ENCODE assay signal across 7 mouse cellular contexts in the genomic region with DNA sequence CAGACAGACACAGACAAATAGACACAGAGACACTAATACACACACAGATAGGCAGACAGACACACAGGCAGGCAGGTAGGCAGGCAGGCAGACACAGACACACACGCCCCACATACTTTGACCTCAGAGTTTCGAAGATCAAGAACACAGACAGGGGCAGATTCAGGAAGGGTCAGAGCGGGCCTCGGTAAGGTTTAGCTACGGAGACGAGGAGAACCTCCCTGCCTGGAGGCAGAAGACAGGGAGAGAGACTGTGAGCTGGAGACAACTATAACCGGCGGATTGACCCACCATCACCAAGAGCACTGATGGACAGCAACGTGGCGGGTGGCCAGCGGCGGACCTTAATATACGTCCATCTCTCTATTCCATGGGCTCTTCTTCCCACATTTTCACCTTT. TPM values are rescaled to one million over a fixed set of nuclear protein-coding genes. Genes with fewer than 3 reads are reported as not detected.
DNase-seq lines count a peak whose midpoint lies in the region; ATAC-seq and TF ChIP-seq lines count a peak whose summit lies in the region.

No protein-coding gene starts in this region.

- no peak for TF ChIP-seq CTCF in spleen, adult 2 months (IDR thresholded peaks at IDR 0.05; ENCODE audit: extremely low read depth, insufficient read depth, insufficient read length, insufficient replicate concordance)

- H3K27ac ChIP-seq in spleen, adult 2 months (ENCODE audit: insufficient read depth, low read length): no peak overlapping the region
- H3K27ac ChIP-seq in liver, embryonic 13.5 days: peak overlapping the region; percentile 50

- peak overlapping the region; percentile 41 for H3K9ac ChIP-seq in liver, embryonic 13.5 days

- H3K4me2 ChIP-seq in liver, embryonic 13.5 days: peak overlapping the region; percentile 68

- peaks cover 19% of the 10 kb centered on the region for H3K27me3 ChIP-seq in spleen, adult 2 months (ENCODE audit: control insufficient read depth, insufficient read depth, low read length)
- peaks cover 53% of the 10 kb centered on the region for H3K27me3 ChIP-seq in liver, embryonic 13.5 days

- 18% methylated on average over 13 of the region's 13 CpGs for WGBS in spleen, adult 2 months
- 5% methylated on average over 13 of the region's 13 CpGs for WGBS in liver, embryonic 13.5 days (ENCODE audit: insufficient replicate concordance)

- no peak for DNase-seq in spleen, adult 2 months (ENCODE audit: low read depth in 1 of 2, low spot score in 2 of 2)
- no peak for DNase-seq in spleen, postnatal 14 days (ENCODE audit: low spot score in 2 of 2)
- DNase-seq in heart, postnatal 4 days: peak; percentile 32
- DNase-seq in liver, embryonic 13.5 days: no peak
- no peak for DNase-seq in thymus, adult 18-20 months
- no peak for DNase-seq in right cerebral cortex, postnatal 25 days

- peak; percentile 47 for ATAC-seq in liver, embryonic 13.5 days (ENCODE audit: low read depth)
- no peak for ATAC-seq in granulocyte monocyte progenitor cell, adult 5-6 weeks (replicated peaks; ENCODE audit: poor library complexity, severe bottlenecking)

- no peaks in the 10 kb centered on the region for H3K36me3 ChIP-seq in spleen, adult 2 months (ENCODE audit: control insufficient read depth, insufficient read depth, low read length)
- H3K36me3 ChIP-seq in liver, embryonic 13.5 days: no peaks in the 10 kb centered on the region

- H3K9me3 ChIP-seq in liver, embryonic 13.5 days (replicated peaks): no peaks in the 10 kb centered on the region

- no peak for TF ChIP-seq POLR2A in spleen, adult 2 months (IDR thresholded peaks at IDR 0.05; ENCODE audit: low read depth, low read length)

- H3K4me1 ChIP-seq in spleen, adult 2 months (ENCODE audit: control insufficient read depth, insufficient read depth, insufficient read length): peaks cover 10% of the 10 kb centered on the region
- H3K4me1 ChIP-seq in liver, embryonic 13.5 days (replicated peaks): peaks cover 37% of the 10 kb centered on the region

- peak overlapping the region; percentile 3; the same call in 1 of the 2 replicates for H3K4me3 ChIP-seq in spleen, adult 2 months (ENCODE audit: extremely low read depth, insufficient read depth, insufficient read length)
- H3K4me3 ChIP-seq in liver, embryonic 13.5 days (replicated peaks): peak overlapping the region; percentile 50

RNA-seq across cellular contexts. Expression of gene Foxp4, which starts 50.1 kb away (rescaled TPM):
- polyA plus RNA-seq in spleen, adult 2 months (2012; rRNA removed): 62.0 and 97.7 TPM in 2 replicates
- total RNA-seq in heart, postnatal 4 days (2021): 10 to 100 TPM; 18.1 to 19.6 TPM
- 3.8 and 3.9 TPM in 2 replicates for polyA plus RNA-seq in liver, embryonic 13.5 days (2015; fragmentation: Nextera tagmentation; extraction: Ambion mirVana)
- 16.9 and 29.3 TPM in 2 replicates for total RNA-seq in granulocyte monocyte progenitor cell, adult 5-6 weeks (2014; fragmentation: Nextera tagmentation)
- 3.4 and 4.0 TPM in 2 replicates for total RNA-seq in granulocyte monocyte progenitor cell, adult 5-6 weeks (2017)
